Mouse (Mus musculus): Measurements from ENCODE around the gene Vps33b. TPM values are rescaled to one million over a fixed set of nuclear protein-coding genes. Genes with fewer than 3 reads are reported as not detected.
A peak's percentile ranks its signal among the peaks of the same experiment; 100 is the strongest.

Vps33b gene
- total RNA-seq (2021) = 1 to 10 TPM; 2.7 to 3.0 TPM
- long read RNA-seq, experiment 1, transcript Vps33b-201 (23 exons, 2,574 nt) = major isoform, 6 of 7 reads
- long read RNA-seq, experiment 1, partial matches to known transcripts = 0 of 7 reads
- long read RNA-seq, experiment 1, other reads (novel, unspliced or antisense) = 1 of 7 reads
- long read RNA-seq, experiment 2, partial matches to known transcripts = 1 of 6 reads
- long read RNA-seq, experiment 2, other reads (novel, unspliced or antisense) = 2 of 6 reads

- peak; percentile 96 for DNase-seq (ENCODE audit: low spot score)
These were observed at the start of gene Vps33b for GRCm38 (mm10) chr7:80268897-80269750. Gene Vps33b, plus strand, starts transcription at chr7:80269649.

- no peak for DNase-seq (ENCODE audit: low spot score)
These were observed 49.1 kb upstream of the Vps33b start for GRCm38 (mm10) chr7:80220237-80220797.

- no peak for DNase-seq (ENCODE audit: low spot score)
These were observed 48.2 kb upstream of the Vps33b start for GRCm38 (mm10) chr7:80221179-80221750.

GRCm38 (mm10) chr7:80227065-80227464 is 42.4 kb upstream of the Vps33b start:
- no peak for DNase-seq (ENCODE audit: low spot score)

GRCm38 (mm10) chr7:80230196-80230595 is 39.3 kb upstream of the Vps33b start:
- no peak for DNase-seq (ENCODE audit: low spot score)

GRCm38 (mm10) chr7:80231971-80232488 is 37.4 kb upstream of the Vps33b start:
- DNase-seq (ENCODE audit: low spot score) = no peak

GRCm38 (mm10) chr7:80232489-80233029 is 36.9 kb upstream of the Vps33b start, which contains the start of the genes Cib1 and Gdpgp1:
Gene Cib1, minus strand, starts transcription at chr7:80232813.
Gene Gdpgp1, plus strand, starts transcription at chr7:80232865.
- DNase-seq (ENCODE audit: low spot score) = peak; percentile 96

- DNase-seq (ENCODE audit: low spot score) = no peak
These were observed 35.6 kb upstream of the Vps33b start for GRCm38 (mm10) chr7:80233799-80234198.

GRCm38 (mm10) chr7:80238542-80238941 is 30.9 kb upstream of the Vps33b start:
- no peak for DNase-seq (ENCODE audit: low spot score)

- no peak for DNase-seq (ENCODE audit: low spot score)
These were observed 27.8 kb upstream of the Vps33b start for GRCm38 (mm10) chr7:80241661-80242060.

- no peak for DNase-seq (ENCODE audit: low spot score)
These were observed 24.6 kb upstream of the Vps33b start for GRCm38 (mm10) chr7:80244851-80245250.

- DNase-seq (ENCODE audit: low spot score) = peak; percentile 97
These were observed 23.2 kb upstream of the Vps33b start, which contains the start of gene Ttll13 for GRCm38 (mm10) chr7:80246148-80246721. Gene Ttll13, plus strand, starts transcription at chr7:80246376.

- DNase-seq (ENCODE audit: low spot score) = no peak
These were observed 22.6 kb upstream of the Vps33b start for GRCm38 (mm10) chr7:80246859-80247258.

GRCm38 (mm10) chr7:80252437-80252836 is 17.0 kb upstream of the Vps33b start:
- no peak for DNase-seq (ENCODE audit: low spot score)

GRCm38 (mm10) chr7:80252886-80253285 is 16.6 kb upstream of the Vps33b start:
- DNase-seq (ENCODE audit: low spot score) = no peak

- DNase-seq (ENCODE audit: low spot score) = no peak
These were observed 13.5 kb upstream of the Vps33b start for GRCm38 (mm10) chr7:80255981-80256380.

- no peak for DNase-seq (ENCODE audit: low spot score)
These were observed 11.7 kb upstream of the Vps33b start for GRCm38 (mm10) chr7:80257706-80258105.

- peak; percentile 87 for DNase-seq (ENCODE audit: low spot score)
These were observed 8.7 kb upstream of the Vps33b start, which contains the start of gene Ngrn for GRCm38 (mm10) chr7:80260625-80261371. Gene Ngrn, plus strand, starts transcription at chr7:80261215.

- DNase-seq (ENCODE audit: low spot score) = no peak
These were observed 8.0 kb upstream of the Vps33b start for GRCm38 (mm10) chr7:80261372-80261990.

- no peak for DNase-seq (ENCODE audit: low spot score)
These were observed 4.8 kb upstream of the Vps33b start for GRCm38 (mm10) chr7:80264606-80265005.

Data from gastrocnemius, adult 18-20 months (tissue).